Mouse (Mus musculus) liver, embryonic 14.5 days (tissue): ENCODE measurements around the gene 2310022A10Rik.

Experiments used
- CTCF ChIP-seq: IDR thresholded peaks from 2 replicates; pipeline ENCODE4 v1.5.1; 2016; ENCODE audit warnings: antibody characterized with exemption, low read depth, control low read depth
- EP300 ChIP-seq: IDR thresholded peaks from 2 replicates; pipeline ENCODE4 v1.6.1; 2016; ENCODE audit warnings: antibody characterized with exemption, low read depth

DNA sequence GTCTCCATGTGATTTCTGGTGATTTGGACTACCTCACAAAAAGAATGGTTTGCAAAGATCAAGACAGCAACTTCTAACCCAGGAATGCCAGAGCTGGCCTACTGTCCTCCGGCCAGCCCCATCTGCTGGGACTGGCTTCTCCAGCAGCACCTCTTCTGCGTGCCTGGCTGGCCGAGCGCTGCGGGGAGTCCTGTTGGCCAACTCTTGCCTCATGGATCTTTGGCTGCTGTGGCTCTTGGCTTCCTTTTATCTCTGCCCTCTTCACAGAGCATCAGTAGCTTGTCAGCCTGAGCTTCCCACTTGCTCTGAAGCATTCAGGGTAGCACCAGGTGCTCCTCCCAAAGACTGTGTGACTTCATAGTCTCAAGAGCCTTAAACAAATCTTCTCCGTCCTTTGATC is 75.2 kb downstream of the 2310022A10Rik start:
- TF ChIP-seq CTCF (no peak), EP300 (no peak)
